In the genomic region with DNA sequence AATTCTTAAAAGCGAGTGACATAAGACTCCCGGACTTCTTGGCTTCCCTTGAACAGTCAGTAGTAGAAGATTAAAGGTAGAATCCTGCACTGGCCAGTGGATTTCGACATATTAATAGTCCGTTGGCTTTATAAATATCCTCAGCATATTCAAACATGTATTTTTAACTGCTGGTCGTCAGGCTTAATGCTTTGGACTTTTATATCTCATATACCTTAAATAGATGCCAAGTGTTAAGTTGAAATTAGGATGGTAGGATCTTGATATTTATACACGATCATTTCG, we compare ENCODE assay signal across 10 mouse cellular contexts. TPM values are rescaled to one million over a fixed set of nuclear protein-coding genes. Genes with fewer than 3 reads are reported as not detected.
A peak's percentile ranks its signal among the peaks of the same experiment; 100 is the strongest.
DNase-seq lines count a peak whose midpoint lies in the region; ATAC-seq and TF ChIP-seq lines count a peak whose summit lies in the region.
"Had no signal": no experiment of that assay in that cellular context is flagged by ENCODE, and none has a peak within 500 bp of the region (broad histone marks: within the 10 kb centered on the region; RNA-seq: fewer than 3 reads in every experiment).

No protein-coding gene starts in this region.

- no peaks in the 10 kb centered on the region for H3K27me3 ChIP-seq in kidney, embryonic 15.5 days
- no peaks in the 10 kb centered on the region for H3K27me3 ChIP-seq in hindbrain, embryonic 15.5 days
- H3K27me3 ChIP-seq in midbrain, embryonic 14.5 days (ENCODE audit: control insufficient read depth, insufficient read depth, low read length), result no peaks in the 10 kb centered on the region
- H3K27me3 ChIP-seq: Patski had no signal

- ATAC-seq in kidney, embryonic 15.5 days (replicated peaks; ENCODE audit: low FRiP score), result no peak
- no peak for ATAC-seq in hindbrain, embryonic 15.5 days (ENCODE audit: low FRiP score, low read depth)
- ATAC-seq in midbrain, embryonic 14.5 days (ENCODE audit: low FRiP score, low TSS enrichment), result no peak
- ATAC-seq in activated CD4-positive, CD25-positive, alpha-beta regulatory T cell, adult 4 months, result no peak

- no peak for TF ChIP-seq POLR2A in cortical plate, adult 2 months (IDR thresholded peaks at IDR 0.05; ENCODE audit: extremely low read depth, insufficient read depth, low read length)

- peak overlapping the region; percentile 99 for H3K9ac ChIP-seq in kidney, embryonic 15.5 days
- H3K9ac ChIP-seq in hindbrain, embryonic 15.5 days, result peak overlapping the region; percentile 96
- peak overlapping the region; percentile 98 for H3K9ac ChIP-seq in midbrain, embryonic 14.5 days (replicated peaks; ENCODE audit: low read length)

- peak overlapping the region; percentile 97 for H3K27ac ChIP-seq in kidney, embryonic 15.5 days
- H3K27ac ChIP-seq in cortical plate, adult 2 months (ENCODE audit: insufficient read depth, low read length), result no peak overlapping the region
- H3K27ac ChIP-seq in hindbrain, embryonic 15.5 days (replicated peaks), result peak overlapping the region; percentile 92; the same call in 1 of the 2 replicates
- peak overlapping the region; percentile 98; the same call in 1 of the 2 replicates for H3K27ac ChIP-seq in midbrain, embryonic 14.5 days (replicated peaks; ENCODE audit: low read depth, low read length)

- H3K9me3 ChIP-seq in kidney, embryonic 15.5 days (replicated peaks), result no peaks in the 10 kb centered on the region
- H3K9me3 ChIP-seq in hindbrain, embryonic 15.5 days, result no peaks in the 10 kb centered on the region
- H3K9me3 ChIP-seq in midbrain, embryonic 14.5 days (ENCODE audit: control insufficient read depth, low read length), result no peaks in the 10 kb centered on the region

- no peak for DNase-seq in kidney, adult 9 months
- DNase-seq in midbrain, embryonic 14.5 days, result no peak
- no peak for DNase-seq in cerebellum, adult 11 months
- no peak for DNase-seq in adrenal gland, postnatal 4 days (ENCODE audit: low spot score in 2 of 2)
- DNase-seq: left cerebral cortex, postnatal 4 days had no signal

- H3K4me2 ChIP-seq in kidney, embryonic 15.5 days, result peak overlapping the region; percentile 70
- H3K4me2 ChIP-seq in hindbrain, embryonic 15.5 days, result peak overlapping the region; percentile 78
- H3K4me2 ChIP-seq in midbrain, embryonic 14.5 days (ENCODE audit: low read length), result peak overlapping the region; percentile 84

- peaks cover 52% of the 10 kb centered on the region for H3K4me1 ChIP-seq in kidney, embryonic 15.5 days
- H3K4me1 ChIP-seq in cortical plate, adult 2 months (ENCODE audit: control insufficient read depth, insufficient read depth, low read length), result peaks cover 5% of the 10 kb centered on the region; the same call in 1 of the 2 replicates
- peaks cover 45% of the 10 kb centered on the region for H3K4me1 ChIP-seq in hindbrain, embryonic 15.5 days (replicated peaks)
- peaks cover 30% of the 10 kb centered on the region for H3K4me1 ChIP-seq in midbrain, embryonic 14.5 days (ENCODE audit: control insufficient read depth, insufficient read depth, low read length)

- H3K36me3 ChIP-seq in kidney, embryonic 15.5 days, result no peaks in the 10 kb centered on the region
- no peaks in the 10 kb centered on the region for H3K36me3 ChIP-seq in hindbrain, embryonic 15.5 days
- H3K36me3 ChIP-seq in midbrain, embryonic 14.5 days (ENCODE audit: control insufficient read depth, insufficient read depth, low read length), result no peaks in the 10 kb centered on the region

- H3K4me3 ChIP-seq in kidney, embryonic 15.5 days (replicated peaks), result peak overlapping the region; percentile 93
- peak overlapping the region; percentile 90 for H3K4me3 ChIP-seq in cortical plate, adult 2 months (ENCODE audit: insufficient read depth, low read length)
- peak overlapping the region; percentile 92 for H3K4me3 ChIP-seq in hindbrain, embryonic 15.5 days
- peak overlapping the region; percentile 88 for H3K4me3 ChIP-seq in midbrain, embryonic 14.5 days (replicated peaks; ENCODE audit: low read depth, low read length)

- TF ChIP-seq CTCF in cortical plate, adult 2 months (IDR thresholded peaks at IDR 0.05; ENCODE audit: extremely low read depth, insufficient read depth, low read length), result no peak

- WGBS in kidney, embryonic 15.5 days, result 17% methylated on average over 7 of the region's 7 CpGs
- WGBS in hindbrain, embryonic 15.5 days, result 28% methylated on average over 7 of the region's 7 CpGs
- WGBS in midbrain, embryonic 14.5 days, result 31% methylated on average over 7 of the region's 7 CpGs

RNA-seq across cellular contexts. Expression of a gene that starts 1.1 kb away (rescaled TPM):
- polyA plus RNA-seq in kidney, embryonic 15.5 days (2015; fragmentation: Nextera tagmentation; extraction: Ambion mirVana), result 61.1 and 62.0 TPM in 2 replicates
- 32.8 and 34.9 TPM in 2 replicates for polyA plus RNA-seq in cortical plate, adult 2 months (2012; rRNA removed)
- polyA plus RNA-seq in hindbrain, embryonic 15.5 days (2015; fragmentation: Nextera tagmentation; extraction: Ambion mirVana), result 63.7 and 65.4 TPM in 2 replicates
- 57.9 and 106 TPM in 2 replicates for polyA plus RNA-seq in midbrain, embryonic 14.5 days (2014; fragmentation: Nextera tagmentation; extraction: Ambion mirVana)
- 10 to 100 TPM; 16.1 to 17.5 TPM for polyA plus RNA-seq in activated CD4-positive, CD25-positive, alpha-beta regulatory T cell, adult 4 months (2017; shearing (Covaris generic))
- 10 to 100 TPM; 80.7 to 82.2 TPM for total RNA-seq in adrenal gland, postnatal 4 days (2021)
